Mouse (Mus musculus) heart, adult 2 months (tissue): ENCODE measurements at regions not wholly inside any gene's neighbourhood (a gene's known extent, or its start where the extent isn't known, plus 50 kb on each side); places are given as distances from the start of the nearest gene placed in this dataset.

Experiments
- CTCF ChIP-seq: fragments of 200-600 bp; IDR thresholded peaks from 2 replicates; pipeline ENCODE4 v1.8.1; 2022; ENCODE audit warnings: antibody characterized with exemption, mild to moderate bottlenecking, moderate library complexity
- POLR2A ChIP-seq: fragments of 200-500 bp; IDR thresholded peaks from 2 replicates; pipeline ENCODE4 v1.6.1; 2011; ENCODE audit warnings: mild to moderate bottlenecking, low read depth, low read length, control low read depth; ENCODE audit not compliant: insufficient read depth

GRCm38 (mm10) chr2:137357181-137357738 is 240.8 kb upstream of the Jag1 start:
- TF ChIP-seq CTCF, result no peak
- no peak for TF ChIP-seq POLR2A
